Mouse (Mus musculus): ENCODE results near the gene BC055324. TPM values are rescaled to one million over a fixed set of nuclear protein-coding genes. Genes with fewer than 3 reads are reported as not detected.

The BC055324 gene
- total RNA-seq (2023; ENCODE audit: inconsistent age), result 6.3 to 9.9 TPM (median 6.7 TPM) in 4 replicates

GRCm38 (mm10) chr1:163994721-163995608, at the start of gene BC055324, which contains the start of gene Mettl18:
Gene BC055324, minus strand, starts transcription at chr1:163994796.
Gene Mettl18, plus strand, starts transcription at chr1:163994889.

GRCm38 (mm10) chr1:163928846-163929245, 65.8 kb downstream of the BC055324 start, which contains the start of gene Scyl3:
Gene Scyl3, plus strand, starts transcription at chr1:163929100.

Other genes starting within 250 kb of the BC055324 start
- 2.7 to 3.3 TPM (median 3.0 TPM) in 4 replicates for gene Kifap3, start 215.2 kb downstream of the BC055324 start, total RNA-seq (2023; ENCODE audit: inconsistent age)
- 34.2 to 38.3 TPM (median 35.1 TPM) in 4 replicates for gene Scyl3, start 65.7 kb downstream of the BC055324 start, total RNA-seq (2023; ENCODE audit: inconsistent age)
- gene Mettl18, start 93 bp upstream of the BC055324 start, total RNA-seq (2023; ENCODE audit: inconsistent age), result 4.4 to 6.9 TPM (median 5.7 TPM) in 4 replicates
- not detected in 4 replicates for gene Sele, start 53.4 kb upstream of the BC055324 start, total RNA-seq (2023; ENCODE audit: inconsistent age)
- gene Sell, start 67.2 kb upstream of the BC055324 start, total RNA-seq (2023; ENCODE audit: inconsistent age), result 536 to 644 TPM (median 601 TPM) in 4 replicates
- gene Selp, start 120.5 kb upstream of the BC055324 start, total RNA-seq (2023; ENCODE audit: inconsistent age), result 1.2 to 1.8 TPM (median 1.6 TPM) in 4 replicates
- 0.48 to 1.0 TPM (median 0.67 TPM) in 4 replicates for gene F5, start 157.0 kb upstream of the BC055324 start, total RNA-seq (2023; ENCODE audit: inconsistent age)

Measured in B cell, adult (primary cell).